Mouse (Mus musculus): ENCODE data around the gene Epb41l3.

Gene Epb41l3

DNA sequence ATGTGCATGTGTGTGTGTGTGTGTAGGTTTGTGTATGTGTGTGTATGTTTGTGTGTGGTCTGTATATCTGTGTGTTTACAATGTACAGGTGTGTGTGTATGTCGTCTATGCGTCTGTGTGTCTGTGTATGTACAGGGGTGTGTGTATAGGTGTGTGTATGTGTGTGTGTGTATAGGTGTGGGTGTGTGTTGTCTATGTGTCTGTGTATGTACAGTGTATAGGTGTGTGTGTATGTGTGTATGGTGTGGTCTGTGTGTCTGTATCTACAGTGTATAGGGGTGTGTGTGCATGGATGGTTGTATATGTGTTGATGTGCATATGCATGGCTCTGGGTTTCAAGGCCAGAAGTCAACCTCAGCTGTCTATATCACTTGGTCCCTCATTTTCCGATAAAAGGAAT is 161.7 kb downstream of the Epb41l3 start:
- no peak for DNase-seq (ENCODE audit: low read depth, low spot score)

GRCm38 (mm10) chr17:69238810-69239373 is 163.4 kb downstream of the Epb41l3 start:
- DNase-seq (ENCODE audit: low read depth, low spot score): no peak

- DNase-seq (ENCODE audit: low read depth, low spot score): no peak
Observed at GRCm38 (mm10) chr17:69239423-69239822, 163.9 kb downstream of the Epb41l3 start.

- DNase-seq (ENCODE audit: low read depth, low spot score): no peak
Observed at GRCm38 (mm10) chr17:69255834-69256233, 180.4 kb downstream of the Epb41l3 start.

DNA sequence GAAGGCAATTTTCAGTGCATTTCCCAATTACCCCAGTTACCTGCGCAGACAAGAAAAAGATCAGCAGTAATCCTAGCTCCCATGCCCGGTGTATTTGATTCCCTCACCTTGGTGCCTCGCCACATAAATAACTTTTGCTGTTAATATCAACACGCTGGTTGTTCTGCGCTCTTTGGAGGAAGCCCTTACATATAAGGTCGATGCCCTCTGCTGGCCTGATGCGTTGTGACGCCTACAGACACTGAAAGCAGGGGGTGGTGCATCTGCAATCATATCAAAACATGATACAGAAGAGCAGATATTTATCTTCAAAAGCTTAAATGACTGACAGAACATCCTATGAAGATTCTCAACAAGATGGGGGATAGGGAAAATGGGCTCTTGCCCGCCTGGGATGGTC is 181.0 kb downstream of the Epb41l3 start:
- no peak for DNase-seq (ENCODE audit: low read depth, low spot score)

GRCm38 (mm10) chr17:69263810-69264565 is 188.5 kb downstream of the Epb41l3 start:
- DNase-seq (ENCODE audit: low read depth, low spot score): no peak

- DNase-seq (ENCODE audit: low read depth, low spot score): no peak
Observed at GRCm38 (mm10) chr17:69265171-69265570, 189.7 kb downstream of the Epb41l3 start.

DNA sequence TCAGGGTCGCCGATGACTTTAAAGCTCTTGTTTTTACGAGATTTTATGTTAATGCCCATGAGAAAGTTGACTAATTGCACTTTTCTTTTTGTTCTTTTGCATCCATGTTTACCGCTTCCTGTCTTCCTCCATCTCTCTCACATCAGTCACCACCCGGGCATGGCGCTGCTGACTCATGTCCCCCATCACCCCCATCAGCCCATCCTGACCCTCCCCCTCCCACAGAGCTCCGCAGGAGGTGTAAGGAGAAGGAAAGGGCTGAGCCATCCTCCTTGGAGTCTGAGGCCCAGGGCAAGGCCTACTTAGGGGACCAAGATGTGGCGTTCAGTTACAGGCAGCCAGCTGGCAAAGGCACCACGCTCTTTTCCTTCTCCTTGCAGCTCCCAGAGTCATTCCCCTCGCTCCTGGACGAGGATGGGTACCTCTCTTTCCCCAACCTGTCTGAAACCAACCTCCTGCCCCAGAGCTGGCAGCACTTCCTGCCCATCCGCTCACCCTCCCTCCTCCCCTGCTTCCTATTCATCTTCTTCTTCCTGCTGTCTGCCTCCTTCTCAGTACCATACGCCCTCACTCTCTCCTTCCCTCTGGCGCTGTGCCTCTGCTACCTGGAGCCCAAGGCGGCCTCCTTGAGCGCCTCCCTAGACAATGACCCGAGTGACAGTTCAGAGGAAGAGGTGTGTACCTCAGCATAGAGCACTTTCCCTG is 190.4 kb downstream of the Epb41l3 start:
- DNase-seq (ENCODE audit: low read depth, low spot score): no peak

GRCm38 (mm10) chr17:69266936-69267335 is 191.5 kb downstream of the Epb41l3 start:
- DNase-seq (ENCODE audit: low read depth, low spot score): no peak

- no peak for DNase-seq (ENCODE audit: low read depth, low spot score)
Observed at GRCm38 (mm10) chr17:69267526-69267925, 192.0 kb downstream of the Epb41l3 start.

DNA sequence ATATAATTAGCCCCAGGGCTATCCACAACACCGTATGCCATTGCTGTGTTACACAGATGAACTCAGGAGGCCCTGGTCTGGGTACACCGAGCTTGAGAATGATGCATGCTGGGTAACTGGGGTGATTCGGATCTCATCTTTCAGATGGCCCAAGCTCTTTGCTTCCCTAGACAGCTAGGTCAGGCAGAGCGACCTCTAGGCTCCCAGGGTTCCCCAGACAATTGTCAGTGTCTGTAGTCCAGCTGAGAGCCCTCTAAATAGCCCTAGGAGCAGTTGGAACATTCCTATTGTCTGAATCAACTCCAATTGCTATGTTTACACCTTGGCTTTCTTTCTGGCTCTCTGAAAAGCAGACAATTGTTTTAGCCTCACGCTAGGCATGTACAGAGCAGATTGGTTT is 201.9 kb downstream of the Epb41l3 start:
- DNase-seq (ENCODE audit: low read depth, low spot score): no peak

- no peak for DNase-seq (ENCODE audit: low read depth, low spot score)
Observed at GRCm38 (mm10) chr17:69284511-69284910, 209.0 kb downstream of the Epb41l3 start.

GRCm38 (mm10) chr17:69288130-69288529 is 212.6 kb downstream of the Epb41l3 start:
- DNase-seq (ENCODE audit: low read depth, low spot score): no peak

DNA sequence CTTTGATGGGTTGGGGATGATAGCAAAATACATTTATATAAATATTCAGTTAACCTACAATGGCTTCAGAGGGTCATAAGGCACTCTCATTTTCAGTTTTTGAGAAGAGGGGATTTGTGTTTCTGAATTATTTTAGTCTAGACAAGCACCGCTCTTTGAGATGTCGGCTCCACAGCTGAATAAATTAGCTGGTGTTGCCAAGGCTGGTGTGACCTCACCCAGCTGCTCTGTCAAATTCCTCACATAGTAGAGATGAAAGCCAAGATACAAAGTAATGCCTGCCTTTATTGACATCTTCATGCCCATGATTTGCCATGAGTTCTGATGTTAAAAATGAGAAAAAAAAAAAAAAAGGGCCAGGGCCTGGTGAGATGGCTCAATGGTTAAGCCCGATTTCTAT is 214.8 kb downstream of the Epb41l3 start:
- DNase-seq (ENCODE audit: low read depth, low spot score): no peak

- no peak for DNase-seq (ENCODE audit: low read depth, low spot score)
Observed at GRCm38 (mm10) chr17:69301552-69301951, 226.1 kb downstream of the Epb41l3 start.

DNA sequence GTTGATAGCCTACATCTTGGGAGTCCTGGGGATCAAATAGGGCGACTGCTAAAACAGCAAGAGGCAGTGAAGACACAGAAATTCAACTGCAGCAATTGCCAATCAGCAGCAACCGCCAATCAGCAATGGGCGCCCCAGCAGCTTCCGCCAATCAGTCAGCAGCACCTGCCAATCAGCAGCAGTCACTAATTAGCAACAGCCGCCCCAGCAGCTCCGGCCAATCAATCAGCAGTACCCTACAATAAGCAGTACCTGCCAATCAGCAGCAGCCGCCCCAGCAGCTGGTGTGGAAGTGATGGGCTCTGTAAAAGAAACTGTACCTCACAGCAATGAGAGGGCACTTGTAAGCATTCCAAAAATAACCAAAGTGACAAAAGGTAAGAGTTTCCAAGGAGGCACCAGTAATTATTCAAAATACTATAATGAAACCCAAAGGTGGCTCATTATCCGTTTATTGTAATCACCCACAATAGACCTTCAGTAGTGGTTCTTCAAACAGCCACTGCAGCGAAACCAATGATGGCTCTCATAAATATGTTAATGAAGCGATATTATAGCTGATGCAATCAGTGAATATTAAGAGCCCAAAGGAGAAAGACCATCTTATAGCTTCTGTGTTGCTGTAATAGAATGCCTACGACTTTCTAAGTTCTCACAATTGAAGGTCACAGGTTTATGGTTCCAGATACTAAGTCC is 228.2 kb downstream of the Epb41l3 start:
- no peak for DNase-seq (ENCODE audit: low read depth, low spot score)

DNA sequence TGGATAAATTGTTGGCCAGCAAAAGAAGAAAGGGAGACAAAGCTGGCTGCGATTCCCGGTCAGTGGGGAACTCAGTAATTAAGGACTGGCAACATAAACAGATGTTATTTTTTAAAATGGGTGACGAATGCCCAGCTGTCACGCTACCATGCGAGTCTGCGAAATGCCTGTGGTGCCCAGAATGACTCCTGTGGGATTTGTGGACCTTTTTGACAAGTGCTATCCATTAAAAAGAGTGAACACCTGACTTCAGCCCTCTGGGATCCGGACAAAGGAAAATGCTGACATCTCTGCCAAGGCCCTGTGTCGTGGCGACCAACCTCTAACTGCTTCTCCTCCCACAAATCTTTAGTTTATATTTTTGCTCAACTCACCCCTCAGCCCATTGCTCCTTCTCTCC is 232.2 kb downstream of the Epb41l3 start:
- no peak for DNase-seq (ENCODE audit: low read depth, low spot score)

DNA sequence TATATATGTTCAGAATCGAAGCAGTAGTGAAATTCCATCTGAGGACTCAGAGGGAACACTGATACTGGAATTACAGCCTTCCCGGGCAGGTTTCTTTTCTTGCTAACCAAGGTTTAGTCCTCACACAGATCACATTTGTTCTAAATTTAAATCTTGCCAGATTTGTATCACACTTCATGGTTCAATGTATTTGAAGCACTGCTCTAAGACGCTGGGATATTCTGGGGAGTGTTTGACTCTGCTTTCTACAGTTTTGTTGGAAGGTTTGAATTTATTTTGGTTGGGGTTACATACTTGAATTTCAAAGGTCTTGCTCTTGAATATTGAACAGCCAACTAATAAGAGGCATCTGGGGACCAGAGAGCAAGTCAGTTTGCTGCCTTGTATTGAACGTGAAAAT is 234.4 kb downstream of the Epb41l3 start:
- DNase-seq (ENCODE audit: low read depth, low spot score): no peak

GRCm38 (mm10) chr17:69320496-69320895 is 245.0 kb downstream of the Epb41l3 start:
- no peak for DNase-seq (ENCODE audit: low read depth, low spot score)

DNA sequence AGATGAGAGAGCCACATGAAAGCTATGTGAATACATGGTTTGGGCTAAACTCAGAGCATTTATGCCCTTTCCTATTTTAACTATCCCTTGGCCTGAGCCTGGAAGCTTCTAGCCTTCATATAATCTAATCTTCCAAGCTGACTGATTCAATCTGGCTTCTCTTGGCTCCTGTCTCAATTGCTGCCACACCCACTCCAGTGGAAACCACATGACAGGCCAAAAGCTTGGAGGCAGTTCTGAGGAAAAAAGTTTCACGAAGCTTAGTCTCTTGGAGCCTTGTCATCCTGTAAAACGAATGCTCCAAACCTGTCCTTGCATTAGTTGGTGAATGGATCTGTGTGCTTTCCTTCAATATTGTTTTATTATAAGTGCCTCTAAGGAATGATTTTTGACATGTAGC is 247.2 kb downstream of the Epb41l3 start:
- DNase-seq (ENCODE audit: low read depth, low spot score): no peak
